Mouse (Mus musculus): ENCODE results near the gene Tulp3. TPM values are rescaled to one million over a fixed set of nuclear protein-coding genes. Genes with fewer than 3 reads are reported as not detected.
"Not testable (repeated sequence)": the region's sequence is repeated elsewhere in the genome, so short reads cannot be mapped to it uniquely, and the experiment has no call there.

The Tulp3 gene
- polyA plus RNA-seq, 1 experiment from 2014 or later: 10.6 TPM

DNA sequence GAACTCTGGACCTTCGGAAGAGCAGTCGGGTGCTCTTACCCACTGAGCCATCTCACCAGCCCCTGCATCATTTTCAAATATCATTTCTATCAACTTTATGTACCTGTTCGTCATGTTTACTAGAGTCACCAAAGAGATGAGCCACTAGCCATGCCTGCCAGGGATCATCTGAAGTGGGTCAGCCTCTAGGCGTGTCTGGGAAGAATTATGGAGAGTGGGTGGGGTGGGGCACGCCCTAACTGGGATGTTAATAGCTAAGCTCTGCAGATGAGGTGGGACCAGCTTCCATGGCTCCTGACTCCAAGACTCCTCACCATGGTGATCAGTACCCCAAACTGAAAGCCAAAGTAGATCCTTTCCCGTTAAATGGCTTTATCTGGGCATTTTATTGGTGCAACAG is 40.9 kb downstream of the Tulp3 start:
- 90% methylated on average over 6 of the region's 6 CpGs for WGBS
- Histone ChIP-seq H3K9me3 (replicated peaks) (no peaks in the 10 kb centered on the region), H3K4me2 (no peak overlapping the region), H3K4me3 (no peak overlapping the region), H3K9ac (no peak overlapping the region), H3K4me1 (replicated peaks) (no peaks in the 10 kb centered on the region), H3K36me3 (no peaks in the 10 kb centered on the region), H3K27ac (ENCODE audit: poor library complexity, severe bottlenecking) (no peak overlapping the region), H3K27me3 (replicated peaks) (no peaks in the 10 kb centered on the region)
- no peak for ATAC-seq (ENCODE audit: insufficient number of reproducible peaks, low FRiP score)

DNA sequence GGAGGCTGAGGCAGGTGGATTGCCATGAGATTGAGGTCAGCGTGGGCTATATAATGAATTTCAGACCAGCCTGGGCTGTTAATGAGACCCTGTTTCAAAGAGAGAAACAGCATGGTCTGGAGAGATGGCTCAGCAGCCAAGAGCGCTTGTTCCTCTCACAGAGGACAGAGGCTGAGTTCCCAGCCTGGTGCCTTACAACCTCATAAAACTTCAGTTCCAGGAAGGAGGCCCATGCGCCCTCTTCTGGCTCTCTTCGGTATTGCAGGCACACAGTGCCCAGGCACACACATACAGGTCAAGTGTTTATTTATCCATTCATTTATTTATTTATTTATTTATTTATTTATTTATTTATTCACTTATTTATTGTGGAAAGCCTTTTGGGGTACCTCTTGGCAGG is 47.3 kb downstream of the Tulp3 start:
- no peaks in the 10 kb centered on the region for H3K36me3 ChIP-seq
- no peak overlapping the region for H3K4me3 ChIP-seq
- H3K9ac ChIP-seq: no peak overlapping the region
- H3K4me2 ChIP-seq: no peak overlapping the region
- no peaks in the 10 kb centered on the region for H3K9me3 ChIP-seq (replicated peaks)
- no peaks in the 10 kb centered on the region for H3K27me3 ChIP-seq (replicated peaks)
- H3K27ac ChIP-seq (ENCODE audit: poor library complexity, severe bottlenecking): no peak overlapping the region
- no peaks in the 10 kb centered on the region for H3K4me1 ChIP-seq (replicated peaks)
- 0 out of 2 replicates have a peak, but pooled peaks have one; percentile 36 for ATAC-seq (ENCODE audit: insufficient number of reproducible peaks, low FRiP score)
- WGBS: 32% methylated on average over 4 of the region's 4 CpGs

DNA sequence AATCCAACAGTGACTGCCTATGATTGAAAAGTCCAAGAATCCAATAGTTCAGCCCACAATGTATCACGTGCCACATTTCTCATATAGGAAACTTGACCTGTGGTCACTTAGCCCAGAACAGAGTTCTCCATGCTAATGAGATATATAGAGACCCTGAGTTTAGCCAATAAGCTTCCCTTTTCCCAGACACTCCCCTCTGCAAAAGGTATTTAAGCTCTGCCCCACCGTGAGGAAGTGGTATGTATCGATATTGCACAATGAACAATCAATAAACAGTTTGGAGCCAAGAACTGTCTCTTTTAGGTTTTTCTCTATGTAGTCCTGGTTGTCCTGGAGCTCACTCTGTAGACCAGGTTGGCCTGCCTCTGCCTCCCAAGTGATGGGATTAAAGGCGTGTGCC is 50.9 kb downstream of the Tulp3 start:
- ATAC-seq (ENCODE audit: insufficient number of reproducible peaks, low FRiP score): no peak
- H3K4me1 ChIP-seq (replicated peaks): peaks cover 12% of the 10 kb centered on the region
- H3K9ac ChIP-seq: no peak overlapping the region
- H3K4me2 ChIP-seq: no peak overlapping the region
- no peak overlapping the region for H3K27ac ChIP-seq (ENCODE audit: poor library complexity, severe bottlenecking)
- no peaks in the 10 kb centered on the region for H3K36me3 ChIP-seq
- H3K4me3 ChIP-seq: no peak overlapping the region
- 81% methylated on average over 4 of the region's 4 CpGs for WGBS
- H3K9me3 ChIP-seq (replicated peaks): no peaks in the 10 kb centered on the region
- H3K27me3 ChIP-seq (replicated peaks): 0 out of 2 replicates have a peak, but pooled peaks cover 3% of the 10 kb centered on the region

DNA sequence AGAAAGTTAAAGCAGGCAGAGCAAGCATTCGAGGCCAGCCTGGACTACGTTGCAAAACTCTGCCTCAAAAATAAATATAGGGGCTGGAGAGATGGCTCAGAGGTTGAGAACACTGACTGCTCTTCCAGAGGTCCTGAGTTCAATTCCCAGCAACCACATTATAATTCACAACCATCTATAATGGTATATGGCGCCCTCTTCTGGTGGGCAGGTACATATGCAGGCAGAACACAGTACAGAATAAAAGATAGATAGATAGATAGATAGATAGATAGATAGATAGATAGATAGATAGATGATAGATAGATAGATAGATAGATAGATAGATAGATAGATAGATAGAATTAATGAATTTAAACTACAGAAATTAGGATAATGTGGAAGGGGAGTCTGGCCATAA is 53.0 kb downstream of the Tulp3 start:
- not testable (repeated sequence) for H3K4me2 ChIP-seq; ATAC-seq (ENCODE audit: insufficient number of reproducible peaks, low FRiP score); H3K9me3 ChIP-seq (replicated peaks); H3K36me3 ChIP-seq; H3K9ac ChIP-seq; H3K4me3 ChIP-seq; H3K27ac ChIP-seq (ENCODE audit: poor library complexity, severe bottlenecking)
- WGBS: 80% methylated on average over 3 of the region's 3 CpGs
- H3K27me3 ChIP-seq (replicated peaks): 0 out of 2 replicates have a peak, but pooled peaks cover 22% of the 10 kb centered on the region
- H3K4me1 ChIP-seq (replicated peaks): peaks cover 27% of the 10 kb centered on the region

DNA sequence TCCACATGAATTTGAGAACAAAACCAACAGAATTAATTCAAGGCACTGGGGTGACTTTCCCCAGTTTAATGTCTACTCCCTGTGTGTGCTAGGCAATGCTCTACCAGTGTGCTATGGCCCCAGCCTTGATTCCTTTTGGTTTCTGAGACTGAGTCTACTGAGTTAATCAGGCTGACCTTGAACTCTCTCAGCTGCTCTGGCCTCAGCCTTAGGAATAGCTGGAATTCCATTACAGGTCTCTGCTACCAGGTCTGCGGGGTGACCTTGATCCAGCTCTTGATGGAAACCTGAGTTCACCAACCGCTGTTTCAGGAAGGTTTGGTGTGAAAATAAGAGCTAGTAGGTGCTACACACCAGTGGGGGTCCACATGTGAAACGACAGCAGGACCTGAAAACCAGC is 53.8 kb downstream of the Tulp3 start:
- peaks cover 31% of the 10 kb centered on the region for H3K4me1 ChIP-seq (replicated peaks)
- H3K27me3 ChIP-seq (replicated peaks): 0 out of 2 replicates have a peak, but pooled peaks cover 22% of the 10 kb centered on the region
- WGBS: 71% methylated on average over 3 of the region's 3 CpGs
- peak overlapping the region; percentile 97 for H3K4me2 ChIP-seq
- H3K9me3 ChIP-seq (replicated peaks): no peaks in the 10 kb centered on the region
- ATAC-seq (ENCODE audit: insufficient number of reproducible peaks, low FRiP score): no peak
- H3K36me3 ChIP-seq: no peaks in the 10 kb centered on the region
- H3K9ac ChIP-seq: no peak overlapping the region
- no peak overlapping the region for H3K4me3 ChIP-seq
- H3K27ac ChIP-seq (ENCODE audit: poor library complexity, severe bottlenecking): no peak overlapping the region

DNA sequence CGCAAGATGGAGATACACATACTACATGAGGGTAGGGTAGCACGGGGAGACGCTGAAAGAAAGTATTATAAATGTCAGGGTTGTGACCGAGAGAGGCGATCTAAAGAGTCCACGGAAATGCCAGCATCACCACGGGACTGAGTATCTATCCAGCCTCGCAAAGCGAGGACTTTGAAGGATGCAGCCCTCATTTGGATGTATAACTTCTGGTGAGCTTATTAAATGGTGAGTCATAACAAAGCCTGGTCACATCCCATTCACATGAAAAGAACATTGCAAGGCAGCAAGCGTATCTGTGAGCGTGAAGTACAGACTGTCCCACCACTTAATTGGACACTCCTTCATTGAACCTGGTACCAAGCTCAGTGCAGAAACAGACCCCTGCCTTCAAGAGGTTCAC is 54.2 kb downstream of the Tulp3 start:
- peaks cover 35% of the 10 kb centered on the region for H3K4me1 ChIP-seq (replicated peaks)
- ATAC-seq (ENCODE audit: insufficient number of reproducible peaks, low FRiP score): no peak
- 0 out of 2 replicates have a peak, but pooled peaks cover 22% of the 10 kb centered on the region for H3K27me3 ChIP-seq (replicated peaks)
- no peaks in the 10 kb centered on the region for H3K9me3 ChIP-seq (replicated peaks)
- H3K9ac ChIP-seq: peak overlapping the region; percentile 82
- no peak overlapping the region for H3K27ac ChIP-seq (ENCODE audit: poor library complexity, severe bottlenecking)
- H3K36me3 ChIP-seq: no peaks in the 10 kb centered on the region
- WGBS: 37% methylated on average over 11 of the region's 11 CpGs
- peak overlapping the region; percentile 97 for H3K4me2 ChIP-seq
- peak overlapping the region; percentile 80 for H3K4me3 ChIP-seq

DNA sequence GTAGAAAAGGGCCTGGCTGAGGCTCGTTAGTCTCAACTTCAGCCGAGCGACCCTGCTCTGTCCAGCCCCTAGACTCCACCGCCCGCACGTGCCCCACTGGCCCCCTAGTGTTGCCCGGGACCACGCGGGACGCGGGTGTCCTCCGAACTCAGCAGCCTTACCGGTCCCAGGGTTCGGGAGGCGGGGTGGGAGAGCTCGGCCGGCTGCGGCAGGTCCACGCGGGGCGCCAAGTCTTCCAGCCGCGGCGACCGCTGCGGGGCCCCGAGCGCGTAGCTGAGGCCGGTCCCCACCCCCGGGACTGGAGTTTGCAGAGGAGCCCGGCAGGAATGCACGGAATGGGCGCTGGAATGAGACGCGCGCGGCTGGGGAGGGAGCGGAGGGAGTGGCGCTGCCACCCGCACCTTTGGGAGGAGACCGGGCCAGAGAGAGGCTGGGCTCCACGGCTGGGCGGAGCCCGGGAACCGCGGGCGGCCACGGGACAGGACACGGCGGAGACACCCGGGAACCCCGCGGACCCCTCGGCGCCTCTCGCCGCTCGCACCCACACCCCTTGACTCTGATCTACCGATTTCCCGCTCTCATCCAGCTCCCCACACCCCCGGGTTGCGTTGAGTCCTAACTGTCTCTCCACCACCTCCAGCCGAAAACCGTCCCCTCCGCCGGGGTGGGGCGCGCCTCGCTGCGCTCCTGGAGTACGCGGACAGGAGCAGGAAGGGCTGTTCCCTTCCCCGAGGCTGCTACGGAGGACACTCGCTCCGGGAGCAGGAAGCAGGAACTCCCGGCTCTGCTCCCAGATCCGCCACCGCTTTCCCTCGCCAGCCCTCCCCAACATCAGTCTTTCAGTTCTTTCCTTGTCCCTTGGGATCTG is 55.3 kb downstream of the Tulp3 start, which contains the start of gene Tead4:
Gene Tead4, minus strand, starts transcription at position 690 of the 868 bp plus-strand sequence.
- H3K4me1 ChIP-seq (replicated peaks): peaks cover 43% of the 10 kb centered on the region
- no peaks in the 10 kb centered on the region for H3K36me3 ChIP-seq
- ATAC-seq (ENCODE audit: insufficient number of reproducible peaks, low FRiP score): peak; percentile 81
- H3K27me3 ChIP-seq (replicated peaks): 0 out of 2 replicates have a peak, but pooled peaks cover 22% of the 10 kb centered on the region
- peak within 1 kb of the TSS; percentile 70 for H3K27ac ChIP-seq (ENCODE audit: poor library complexity, severe bottlenecking)
- H3K9me3 ChIP-seq (replicated peaks): no peaks in the 10 kb centered on the region
- H3K4me3 ChIP-seq: peak within 1 kb of the TSS; percentile 80
- under 1% methylated on average over 70 of the region's 81 CpGs for WGBS
- peak within 1 kb of the TSS; percentile 97 for H3K4me2 ChIP-seq
- H3K9ac ChIP-seq: peak within 1 kb of the TSS; percentile 82

DNA sequence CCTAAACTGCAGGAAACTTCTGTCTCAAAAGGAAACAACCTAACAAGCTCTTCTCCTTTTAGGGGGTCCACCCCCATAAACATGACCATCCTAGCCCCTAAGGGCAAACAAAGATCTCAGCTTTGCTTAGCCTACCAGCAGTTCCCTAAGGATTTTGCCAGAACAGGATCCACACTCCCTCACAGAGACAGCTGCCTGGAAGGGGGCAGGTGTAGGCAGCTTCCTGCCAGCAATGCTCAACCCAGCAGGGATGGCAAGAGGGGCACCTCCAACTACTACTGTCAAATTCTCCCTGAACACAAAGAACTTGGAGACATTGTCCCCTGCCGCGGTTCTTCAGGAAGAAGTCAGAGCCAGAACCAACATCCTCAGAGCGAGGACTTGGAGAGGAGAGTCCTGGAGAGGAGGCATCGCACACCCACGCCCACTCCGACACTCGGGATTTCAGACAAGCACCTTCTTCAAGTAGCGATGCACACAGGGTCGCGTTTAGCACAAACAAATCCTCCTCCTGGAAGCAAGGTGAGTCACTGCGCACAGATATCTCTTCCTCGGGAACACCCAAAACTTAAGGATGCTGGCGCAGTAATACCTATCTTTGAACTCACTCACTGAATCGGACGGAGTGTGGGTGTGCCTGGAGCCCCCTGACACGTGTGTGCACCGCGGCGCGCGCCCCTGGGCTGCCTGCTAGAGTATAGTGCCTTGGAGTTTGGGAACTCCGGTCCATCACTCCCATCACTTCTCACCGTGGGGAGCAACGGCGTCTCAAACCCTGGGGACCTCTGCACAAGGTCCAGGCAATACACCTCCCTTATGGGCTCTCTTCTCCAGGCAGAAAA is 56.1 kb downstream of the Tulp3 start:
- peaks cover 43% of the 10 kb centered on the region for H3K4me1 ChIP-seq (replicated peaks)

DNA sequence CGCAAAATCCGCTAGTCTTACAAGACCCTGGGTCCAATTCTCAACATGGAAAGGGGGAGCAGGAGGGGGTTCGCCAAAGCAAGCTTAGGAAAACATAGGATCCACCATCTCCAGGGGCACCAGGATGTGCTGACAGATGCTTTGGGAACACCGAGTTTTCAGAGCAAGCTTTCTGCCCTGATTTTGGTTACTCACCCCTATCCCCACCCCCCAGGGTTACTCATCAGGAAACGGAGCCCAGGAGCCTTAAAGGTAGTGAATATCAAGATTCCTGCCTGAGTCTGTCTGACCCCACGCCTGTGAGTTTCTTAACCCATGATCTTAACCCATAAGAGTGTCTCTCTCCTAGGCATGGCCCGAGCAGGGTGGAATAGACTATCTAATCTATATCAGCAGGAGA is 57.4 kb downstream of the Tulp3 start:
- Histone ChIP-seq H3K4me1 (replicated peaks) (peaks cover 43% of the 10 kb centered on the region), H3K4me3 (no peak overlapping the region), H3K36me3 (no peaks in the 10 kb centered on the region), H3K27ac (ENCODE audit: poor library complexity, severe bottlenecking) (no peak overlapping the region), H3K27me3 (replicated peaks) (0 out of 2 replicates have a peak, but pooled peaks cover 22% of the 10 kb centered on the region), H3K9ac (no peak overlapping the region), H3K4me2 (no peak overlapping the region), H3K9me3 (replicated peaks) (no peaks in the 10 kb centered on the region)
- 33% methylated on average over 7 of the region's 7 CpGs for WGBS
- ATAC-seq (ENCODE audit: insufficient number of reproducible peaks, low FRiP score): no peak

More for the DNA sequence above, 56.1 kb downstream of the Tulp3 start:
- H3K9me3 ChIP-seq (replicated peaks): no peaks in the 10 kb centered on the region
- peak overlapping the region; percentile 80 for H3K4me3 ChIP-seq
- no peaks in the 10 kb centered on the region for H3K36me3 ChIP-seq
- peak overlapping the region; percentile 82 for H3K9ac ChIP-seq
- 0 out of 2 replicates have a peak, but pooled peaks cover 22% of the 10 kb centered on the region for H3K27me3 ChIP-seq (replicated peaks)
- peak overlapping the region; percentile 97 for H3K4me2 ChIP-seq
- no peak overlapping the region for H3K27ac ChIP-seq (ENCODE audit: poor library complexity, severe bottlenecking)
- 0 out of 2 replicates have a peak, but pooled peaks have one; percentile 12 for ATAC-seq (ENCODE audit: insufficient number of reproducible peaks, low FRiP score)
- WGBS: under 1% methylated on average over 25 of the region's 25 CpGs

DNA sequence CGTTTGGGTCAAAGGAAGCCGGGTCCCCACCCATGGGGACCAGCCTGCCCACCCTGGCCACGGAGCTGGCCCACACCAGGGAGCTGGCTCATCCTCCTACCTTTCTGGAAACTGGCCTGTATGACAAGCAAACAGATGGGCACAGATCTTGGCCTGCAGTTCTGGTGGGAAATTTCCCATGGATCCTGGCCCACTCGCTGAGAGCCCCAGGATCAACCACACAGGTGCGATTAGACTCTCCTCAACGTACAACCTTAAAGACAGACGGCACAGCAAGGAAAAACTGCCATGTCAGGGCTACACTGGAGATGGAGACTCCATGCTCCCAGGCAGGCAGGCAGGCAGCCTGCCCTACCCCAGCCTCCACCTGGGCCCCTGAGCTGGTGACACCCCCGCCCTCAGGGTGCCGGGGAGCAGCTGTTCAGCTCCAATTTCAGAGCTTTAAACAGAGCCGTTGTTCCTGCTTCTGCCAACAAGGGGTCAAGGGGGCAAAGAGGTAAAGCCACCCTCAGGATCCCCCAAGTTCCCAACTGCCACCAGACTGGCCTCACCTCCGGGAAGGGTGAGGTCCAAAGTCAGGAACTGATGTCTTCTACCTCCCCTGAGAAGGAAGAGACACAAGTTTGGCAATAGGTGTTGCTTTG is 58.8 kb downstream of the Tulp3 start:
- WGBS: 33% methylated on average over 11 of the region's 11 CpGs
- H3K4me3 ChIP-seq: no peak overlapping the region
- H3K4me2 ChIP-seq: no peak overlapping the region
- H3K9me3 ChIP-seq (replicated peaks): no peaks in the 10 kb centered on the region
- H3K27ac ChIP-seq (ENCODE audit: poor library complexity, severe bottlenecking): no peak overlapping the region
- H3K4me1 ChIP-seq (replicated peaks): peaks cover 40% of the 10 kb centered on the region
- H3K27me3 ChIP-seq (replicated peaks): 0 out of 2 replicates have a peak, but pooled peaks cover 22% of the 10 kb centered on the region
- H3K36me3 ChIP-seq: no peaks in the 10 kb centered on the region
- ATAC-seq (ENCODE audit: insufficient number of reproducible peaks, low FRiP score): no peak
- H3K9ac ChIP-seq: no peak overlapping the region

All from heart, embryonic 12.5 days (tissue).